Mouse (Mus musculus) lung, embryonic 15.5 days (tissue): ENCODE data around the gene Ifnab. TPM values are rescaled to one million over a fixed set of nuclear protein-coding genes. Genes with fewer than 3 reads are reported as not detected.
A peak's percentile ranks its signal among the peaks of the same experiment; 100 is the strongest.

Experiments used
- ATAC-seq: fragments of 200-750 bp; cut with Nextera tagmentation; 2 replicates; pipeline ENCODE4 v1.8.0; 2017; ENCODE audit warnings: moderate number of reproducible peaks, borderline replicate concordance; ENCODE audit not compliant: low FRiP score, low TSS enrichment; ENCODE audit errors: extremely low read depth
- H3K27ac ChIP-seq: fragments of 300-500 bp; sonication (generic); 2 replicates; pipeline ENCODE4 v1.5.1; 2015; ENCODE audit warnings: moderate library complexity, mild to moderate bottlenecking, inconsistent platforms
- H3K27me3 ChIP-seq: fragments of 300-500 bp; sonication (generic); 2 replicates; pipeline ENCODE4 v1.6.1; 2015; ENCODE audit warnings: inconsistent platforms
- H3K36me3 ChIP-seq: fragments of 300-500 bp; sonication (generic); 2 replicates; pipeline ENCODE4 v1.6.1; 2015; ENCODE audit warnings: inconsistent platforms
- H3K4me1 ChIP-seq: fragments of 300-500 bp; sonication (generic); 2 replicates; pipeline ENCODE4 v1.6.1; 2015; ENCODE audit warnings: inconsistent platforms
- H3K4me2 ChIP-seq: fragments of 300-500 bp; sonication (generic); 2 replicates; pipeline ENCODE4 v1.6.1; 2015; ENCODE audit warnings: inconsistent platforms, mild to moderate bottlenecking, moderate library complexity
- H3K4me3 ChIP-seq: fragments of 300-500 bp; sonication (generic); 2 replicates; pipeline ENCODE4 v1.5.1; 2015; ENCODE audit warnings: mild to moderate bottlenecking, inconsistent platforms
- H3K9ac ChIP-seq: fragments of 300-500 bp; sonication (generic); 2 replicates; pipeline ENCODE4 v1.6.1; 2015; ENCODE audit warnings: inconsistent platforms
- H3K9me3 ChIP-seq: fragments of 300-500 bp; sonication (generic); 2 replicates; pipeline ENCODE4 v1.6.1; 2016; ENCODE audit warnings: inconsistent platforms
- WGBS: fragments of 180-500 bp; shearing (Covaris S2); methylation state at CpG from one replicate; pipeline ENCODE4 v1.1.7; 2015; 5-methylcytosine and 5-hydroxymethylcytosine counted together
- polyA plus RNA-seq: library from polyadenylated mRNA; unstranded; fragments of >200 nt; fragmentation: Nextera tagmentation; extraction: Ambion mirVana; gene quantifications from 2 replicates; pipeline ENCODE4 v1.2.1, GENCODE M21; 2015

The Ifnab gene
- polyA plus RNA-seq: not detected in 2 replicates

DNA sequence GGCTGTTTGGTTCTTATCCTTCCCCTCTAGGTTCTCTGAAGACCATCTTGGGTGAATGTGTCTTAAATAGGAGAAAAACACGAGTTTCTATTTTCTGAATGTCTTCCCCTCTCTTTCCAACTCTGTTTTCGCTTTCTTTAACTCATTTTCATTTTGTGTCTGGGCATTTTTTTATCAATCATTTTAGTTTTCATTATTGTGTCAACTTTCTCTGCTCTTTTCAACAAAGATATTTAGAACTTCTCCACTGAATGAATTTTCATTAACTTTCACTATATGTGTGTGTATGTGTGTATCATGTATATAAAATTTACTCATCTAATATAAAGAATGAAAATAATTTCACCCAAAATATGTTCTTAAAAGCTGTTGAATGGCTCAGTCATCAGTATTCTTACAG is at the start of gene Ifnab:
Ifnab (minus strand) TSS at position 101 of the 400 bp plus-strand sequence.
- H3K9ac ChIP-seq: no peak within 1 kb of the TSS
- H3K4me1 ChIP-seq: no peaks in the 10 kb centered on the region
- H3K9me3 ChIP-seq: no peaks in the 10 kb centered on the region
- 67% methylated on average over 2 of the region's 2 CpGs for WGBS
- no peak within 1 kb of the TSS for H3K4me2 ChIP-seq
- no peak within 1 kb of the TSS for H3K27ac ChIP-seq
- no peak for ATAC-seq
- H3K27me3 ChIP-seq: no peaks in the 10 kb centered on the region; the same call in 1 of the 2 replicates
- no peak within 1 kb of the TSS for H3K4me3 ChIP-seq
- no peaks in the 10 kb centered on the region for H3K36me3 ChIP-seq

DNA sequence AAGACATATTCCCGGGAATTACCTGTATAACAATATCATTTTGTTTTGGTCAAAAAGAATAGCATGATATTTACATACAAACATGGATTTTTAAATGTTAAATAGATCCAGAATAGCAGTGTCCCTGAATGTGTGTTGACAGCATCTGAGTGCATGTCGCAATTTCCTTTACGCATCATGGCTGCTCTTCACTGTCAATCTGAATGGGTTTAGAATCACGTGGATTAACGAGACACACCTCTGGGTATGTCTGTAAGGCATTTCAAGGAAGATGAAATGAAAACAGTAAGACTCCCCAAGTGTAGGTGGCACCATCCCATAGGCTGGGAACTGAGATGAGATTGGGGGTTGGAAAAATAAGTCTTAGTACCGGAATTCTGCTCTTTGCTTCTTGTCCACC is 47.9 kb upstream of the Ifnab start:
- Histone ChIP-seq H3K4me3 (no peak overlapping the region), H3K27ac (no peak overlapping the region), H3K9ac (no peak overlapping the region), H3K9me3 (no peaks in the 10 kb centered on the region), H3K36me3 (no peaks in the 10 kb centered on the region), H3K4me2 (no peak overlapping the region), H3K4me1 (peaks cover 12% of the 10 kb centered on the region), H3K27me3 (no peaks in the 10 kb centered on the region)
- ATAC-seq: no peak
- 81% methylated on average over 6 of the region's 6 CpGs for WGBS

DNA sequence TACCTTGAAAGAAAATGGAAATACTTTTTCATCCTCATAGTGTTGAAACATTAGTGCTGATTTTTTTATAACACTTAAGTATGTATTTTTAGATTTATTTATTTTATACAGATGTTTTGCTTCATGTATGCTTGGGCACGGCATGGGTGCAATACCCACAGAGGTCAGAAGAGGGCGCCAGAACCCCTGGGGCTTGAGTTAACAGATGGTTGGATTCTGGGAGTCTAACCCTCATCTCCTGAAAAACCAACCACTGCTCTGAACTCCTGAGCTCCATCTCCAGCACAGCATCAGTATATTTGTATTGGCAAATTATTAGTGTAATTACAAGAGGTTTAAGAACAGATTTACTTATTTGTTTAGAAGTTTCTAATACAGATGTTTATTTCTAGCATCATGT is 47.3 kb upstream of the Ifnab start:
- Histone ChIP-seq H3K27me3 (no peaks in the 10 kb centered on the region), H3K4me2 (no peak overlapping the region), H3K27ac (no peak overlapping the region), H3K36me3 (no peaks in the 10 kb centered on the region), H3K9me3 (no peaks in the 10 kb centered on the region), H3K9ac (no peak overlapping the region), H3K4me3 (no peak overlapping the region), H3K4me1 (peaks cover 9% of the 10 kb centered on the region)
- WGBS: 5% methylated on average over 2 of the region's 2 CpGs
- no peak for ATAC-seq

DNA sequence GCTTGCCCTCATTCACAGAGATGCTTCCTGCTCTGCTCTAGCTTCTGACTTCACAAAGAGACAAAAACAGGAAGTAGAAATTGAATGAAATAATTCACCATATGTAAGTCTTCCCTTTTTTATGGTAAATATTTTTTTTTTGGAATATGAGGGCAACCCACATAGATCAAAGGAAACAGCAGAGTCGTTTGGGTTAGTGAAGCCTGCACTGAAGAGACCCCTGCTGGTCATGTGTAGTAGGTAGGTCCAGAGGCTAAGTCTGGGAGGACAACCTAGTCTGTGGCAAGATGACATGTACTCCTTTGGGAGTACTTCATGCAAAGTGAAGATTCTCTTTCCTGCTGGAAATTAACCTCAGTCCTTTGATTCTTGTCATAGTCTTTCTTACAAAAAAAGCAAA is 36.2 kb upstream of the Ifnab start:
- H3K27ac ChIP-seq: no peak overlapping the region
- H3K9me3 ChIP-seq: no peaks in the 10 kb centered on the region
- peak overlapping the region; percentile 16; the same call in 1 of the 2 replicates for H3K4me2 ChIP-seq
- no peaks in the 10 kb centered on the region for H3K4me1 ChIP-seq
- no peak overlapping the region for H3K4me3 ChIP-seq
- 0% methylated on average over 1 of the region's 1 CpGs for WGBS
- no peak overlapping the region for H3K9ac ChIP-seq
- H3K27me3 ChIP-seq: no peaks in the 10 kb centered on the region
- ATAC-seq: no peak
- H3K36me3 ChIP-seq: no peaks in the 10 kb centered on the region

DNA sequence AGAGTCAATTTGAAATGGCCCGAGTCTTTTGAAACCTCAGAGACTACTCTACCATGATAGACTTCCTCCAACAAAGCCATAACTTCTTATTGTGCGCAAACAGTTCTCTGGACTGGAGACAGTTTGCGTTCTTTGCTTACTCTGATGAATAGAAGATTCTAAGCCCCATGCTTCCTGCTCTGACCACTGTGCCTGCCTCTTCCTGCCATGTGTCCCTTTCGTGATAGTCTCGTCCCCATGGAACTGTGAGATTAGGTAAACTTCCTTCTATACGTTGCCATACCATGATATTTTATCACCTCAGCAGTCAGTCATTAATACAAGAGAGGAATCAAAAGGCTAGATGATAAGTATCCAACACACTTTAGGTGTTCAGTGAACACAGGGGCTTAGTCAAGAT is 35.6 kb upstream of the Ifnab start:
- H3K4me2 ChIP-seq: peak overlapping the region; percentile 16; the same call in 1 of the 2 replicates
- no peak overlapping the region for H3K4me3 ChIP-seq
- no peak overlapping the region for H3K9ac ChIP-seq
- 66% methylated on average over 6 of the region's 6 CpGs for WGBS
- peak overlapping the region; percentile 44 for H3K27ac ChIP-seq
- no peak for ATAC-seq
- H3K4me1 ChIP-seq: no peaks in the 10 kb centered on the region
- H3K9me3 ChIP-seq: no peaks in the 10 kb centered on the region
- no peaks in the 10 kb centered on the region for H3K27me3 ChIP-seq
- H3K36me3 ChIP-seq: no peaks in the 10 kb centered on the region

DNA sequence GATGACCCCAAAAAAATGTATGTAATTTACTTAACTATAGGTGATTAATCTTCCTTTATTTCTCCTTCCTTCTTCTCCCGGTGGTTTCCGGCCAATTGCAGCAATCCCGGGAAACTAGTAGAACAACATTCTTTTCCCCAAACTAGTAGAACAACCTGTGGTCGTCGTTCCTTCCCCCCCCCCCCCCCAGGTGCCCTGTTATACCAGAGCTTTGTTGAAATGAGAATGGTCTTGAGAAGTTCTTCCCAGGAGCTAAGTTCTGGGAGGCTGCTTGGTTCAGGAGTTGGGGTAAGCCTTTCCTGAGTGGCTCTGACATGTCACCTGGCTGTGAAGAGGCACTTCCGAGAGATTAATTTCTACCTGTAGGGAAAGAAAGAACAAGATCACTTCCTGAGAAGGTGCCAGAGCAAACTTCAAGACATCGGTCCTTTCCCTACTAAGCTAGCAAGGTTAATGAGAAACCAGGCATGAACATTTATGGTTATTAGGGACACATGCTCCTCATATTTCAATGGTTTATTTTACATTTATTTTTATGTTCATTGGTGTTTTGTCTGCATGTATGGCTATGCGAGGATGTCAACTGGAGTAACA is 32.4 kb upstream of the Ifnab start:
- H3K27me3 ChIP-seq: no peaks in the 10 kb centered on the region
- peak overlapping the region; percentile 29 for H3K4me2 ChIP-seq
- H3K4me1 ChIP-seq: peaks cover 21% of the 10 kb centered on the region
- H3K9ac ChIP-seq: no peak overlapping the region
- no peaks in the 10 kb centered on the region for H3K9me3 ChIP-seq
- H3K4me3 ChIP-seq: no peak overlapping the region
- no peak for ATAC-seq
- peak overlapping the region; percentile 97 for H3K27ac ChIP-seq
- peaks cover 14% of the 10 kb centered on the region for H3K36me3 ChIP-seq
- 51% methylated on average over 8 of the region's 8 CpGs for WGBS

DNA sequence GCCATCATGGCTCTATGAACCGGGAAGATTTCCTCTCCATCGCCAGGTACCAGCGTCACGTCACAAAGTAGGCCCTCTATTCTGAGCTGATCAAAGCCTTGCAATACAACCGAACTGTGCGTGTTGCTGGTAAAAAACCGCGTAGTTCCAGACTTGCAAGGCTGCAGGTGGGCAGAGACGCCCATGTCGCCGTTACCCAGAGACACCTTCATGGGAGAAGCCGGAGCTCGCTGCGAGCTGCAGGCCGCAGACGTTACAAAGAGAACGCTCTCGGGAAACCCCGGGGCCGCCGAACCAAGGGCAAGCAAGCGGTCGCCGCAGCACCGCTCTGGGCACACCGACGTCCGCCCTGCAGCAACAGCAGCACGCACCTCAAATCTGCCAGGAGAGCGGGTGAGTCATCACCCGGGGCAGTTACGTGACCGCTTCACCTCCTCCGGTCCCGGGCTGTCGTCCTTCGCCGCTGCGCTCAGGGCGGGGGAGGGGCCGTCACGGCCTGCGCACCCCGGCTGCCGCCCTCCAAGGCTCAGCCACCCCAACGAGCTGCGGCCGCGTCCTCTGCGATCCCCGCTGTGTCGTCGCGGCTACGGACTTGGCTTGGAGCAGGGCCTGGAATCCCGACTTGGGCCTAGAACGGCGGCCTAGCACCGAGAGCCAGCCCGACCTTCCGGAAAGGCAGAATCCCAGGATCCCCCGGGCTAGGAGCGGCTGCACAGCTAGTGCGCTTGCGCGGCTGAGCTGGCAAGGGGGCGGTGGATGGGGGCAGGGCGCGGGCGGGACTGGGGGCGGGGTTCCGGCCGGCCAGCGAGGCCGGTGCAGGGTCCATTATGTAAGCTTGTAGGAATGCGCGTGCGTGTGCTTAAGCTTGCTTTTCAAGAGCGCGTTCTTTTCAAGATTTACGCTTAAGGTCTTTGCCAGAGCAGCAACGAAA is 30.9 kb upstream of the Ifnab start, which contains the start of the genes Gm26566 and Klhl9:
Gm26566 (plus strand) TSS at position 15 of the 931 bp plus-strand sequence.
Klhl9 (minus strand) TSS at position 675 of the 931 bp plus-strand sequence.
- peak within 1 kb of the TSS; percentile 71 for H3K4me2 ChIP-seq
- H3K36me3 ChIP-seq: peaks cover 20% of the 10 kb centered on the region
- H3K27ac ChIP-seq: peak within 1 kb of the TSS; percentile 97
- WGBS: under 1% methylated on average over 72 of the region's 82 CpGs
- H3K4me3 ChIP-seq: peak within 1 kb of the TSS; percentile 85
- H3K27me3 ChIP-seq: no peaks in the 10 kb centered on the region
- ATAC-seq: peak; percentile 98
- peak within 1 kb of the TSS; percentile 91 for H3K9ac ChIP-seq
- peaks cover 28% of the 10 kb centered on the region for H3K4me1 ChIP-seq
- H3K9me3 ChIP-seq: no peaks in the 10 kb centered on the region

DNA sequence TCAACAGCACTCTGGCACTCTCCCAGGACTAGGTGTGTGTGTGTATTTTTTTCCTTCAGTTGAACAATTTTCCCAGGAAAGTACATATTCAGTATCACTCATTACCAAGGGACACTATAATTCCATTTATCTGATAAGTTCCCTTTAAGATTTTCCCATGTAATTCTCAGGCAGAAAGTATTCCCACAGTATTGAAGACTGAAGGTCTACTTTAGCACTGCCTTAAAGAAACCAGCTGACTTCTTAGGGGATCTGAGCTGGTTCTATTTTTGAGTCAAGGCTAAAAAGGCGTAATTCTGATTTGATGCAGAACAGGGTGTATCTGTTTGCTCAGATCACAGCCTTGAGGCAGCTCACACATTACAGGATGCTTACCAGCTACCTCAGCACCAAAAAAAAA is 27.6 kb upstream of the Ifnab start:
- WGBS: 34% methylated on average over 1 of the region's 1 CpGs
- peaks cover 31% of the 10 kb centered on the region for H3K4me1 ChIP-seq
- H3K27ac ChIP-seq: peak overlapping the region; percentile 19; the same call in 1 of the 2 replicates
- H3K36me3 ChIP-seq: peaks cover 41% of the 10 kb centered on the region
- H3K27me3 ChIP-seq: no peaks in the 10 kb centered on the region
- H3K4me2 ChIP-seq: peak overlapping the region; percentile 71
- peak overlapping the region; percentile 28 for H3K4me3 ChIP-seq
- H3K9ac ChIP-seq: peak overlapping the region; percentile 22; the same call in 1 of the 2 replicates
- no peaks in the 10 kb centered on the region for H3K9me3 ChIP-seq
- ATAC-seq: no peak

DNA sequence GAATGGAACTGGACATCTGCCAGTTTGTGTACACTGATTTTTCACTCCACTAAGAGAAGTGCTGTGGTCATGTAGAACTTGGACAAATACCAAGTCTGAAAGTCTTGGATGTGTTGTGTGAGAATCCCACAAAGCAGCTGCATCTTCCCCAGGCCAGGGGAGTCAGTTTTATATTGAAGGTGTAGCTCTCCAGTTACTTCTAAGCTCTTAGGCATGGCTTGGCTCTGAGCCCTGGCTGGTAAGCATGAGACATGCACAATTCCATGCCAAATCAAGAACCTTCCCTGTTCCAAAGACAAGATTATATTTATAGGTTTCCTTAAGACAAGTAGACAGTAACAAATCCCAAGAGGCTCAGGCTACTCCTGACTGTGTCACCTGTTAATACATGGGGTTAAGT is 23.9 kb upstream of the Ifnab start:
- H3K4me1 ChIP-seq: peaks cover 19% of the 10 kb centered on the region
- no peak overlapping the region for H3K4me3 ChIP-seq
- ATAC-seq: no peak
- no peak overlapping the region for H3K9ac ChIP-seq
- peaks cover 31% of the 10 kb centered on the region for H3K36me3 ChIP-seq
- no peak overlapping the region for H3K4me2 ChIP-seq
- H3K27me3 ChIP-seq: no peaks in the 10 kb centered on the region
- no peaks in the 10 kb centered on the region for H3K9me3 ChIP-seq
- no peak overlapping the region for H3K27ac ChIP-seq

DNA sequence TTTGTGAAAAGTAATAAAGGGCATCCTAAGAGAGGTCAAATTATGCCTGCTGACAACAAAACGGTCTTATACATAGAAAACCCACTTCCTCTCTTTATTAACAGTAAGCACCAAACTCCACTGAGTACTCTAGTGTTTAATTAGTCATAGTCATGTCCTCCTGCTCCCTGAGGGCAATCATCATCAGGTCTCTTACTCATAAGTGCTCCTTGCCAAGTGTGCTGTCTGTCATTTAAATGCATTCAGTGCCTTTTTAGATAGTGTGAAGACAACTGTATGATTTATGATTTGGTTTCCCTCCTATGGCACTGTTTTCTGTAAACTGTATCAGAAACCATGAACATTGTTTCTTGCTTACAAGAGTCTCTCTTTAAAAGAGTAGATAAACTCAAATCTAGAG is 23.1 kb upstream of the Ifnab start:
- H3K9me3 ChIP-seq: no peaks in the 10 kb centered on the region
- H3K36me3 ChIP-seq: peaks cover 31% of the 10 kb centered on the region
- H3K4me1 ChIP-seq: peaks cover 14% of the 10 kb centered on the region
- H3K27ac ChIP-seq: no peak overlapping the region
- ATAC-seq: no peak
- H3K4me3 ChIP-seq: no peak overlapping the region
- H3K4me2 ChIP-seq: no peak overlapping the region
- no peaks in the 10 kb centered on the region for H3K27me3 ChIP-seq
- 64% methylated on average over 1 of the region's 1 CpGs for WGBS
- H3K9ac ChIP-seq: no peak overlapping the region

DNA sequence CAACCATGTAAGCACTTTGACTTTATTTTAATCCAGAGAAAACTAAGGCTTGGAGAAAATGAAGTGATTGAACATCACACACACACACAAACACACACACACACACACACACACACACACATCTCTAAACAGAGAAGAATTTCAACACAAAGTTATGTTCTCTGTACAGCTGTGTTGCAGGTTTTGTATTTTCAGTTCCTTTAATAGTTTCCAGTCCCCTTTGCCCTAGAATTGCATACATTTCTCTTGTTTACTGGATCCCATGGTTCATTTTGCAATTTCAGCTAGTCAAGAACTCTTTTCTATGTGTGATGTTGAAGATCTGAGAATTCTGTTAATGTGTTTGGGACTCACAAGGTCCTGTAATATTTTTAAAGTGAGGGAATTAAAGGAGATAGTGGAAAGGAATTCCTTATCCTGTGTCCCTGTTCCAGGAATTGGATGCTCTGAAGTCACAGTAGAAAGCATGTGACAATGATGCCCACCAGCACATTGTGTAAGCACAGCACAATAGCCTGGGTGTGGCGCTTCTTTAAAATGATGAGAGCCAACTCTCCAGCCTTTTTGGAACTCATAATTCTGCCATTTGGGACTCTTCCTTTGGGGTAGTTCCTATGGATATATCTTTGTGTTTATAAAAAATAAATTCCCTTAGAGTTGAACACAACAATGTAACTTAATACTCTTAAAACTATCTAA is 16.1 kb upstream of the Ifnab start:
- Histone ChIP-seq H3K4me1 (no peaks in the 10 kb centered on the region), H3K27me3 (no peaks in the 10 kb centered on the region), H3K4me3 (no peak overlapping the region), H3K36me3 (no peaks in the 10 kb centered on the region), H3K9ac (no peak overlapping the region), H3K4me2 (no peak overlapping the region), H3K27ac (no peak overlapping the region), H3K9me3 (no peaks in the 10 kb centered on the region)
- 89% methylated on average over 1 of the region's 1 CpGs for WGBS
- ATAC-seq: no peak
